Mouse (Mus musculus) gastrocnemius, postnatal 4 days (tissue): ENCODE data around the gene St6galnac6. TPM values are rescaled to one million over a fixed set of nuclear protein-coding genes. Genes with fewer than 3 reads are reported as not detected.
A peak's percentile ranks its signal among the peaks of the same experiment; 100 is the strongest.

Source experiments
- DNase-seq, 2 experiments: peaks; one replicate each; pipeline ENCODE4 v3.0.0; 2021 to 2022; ENCODE audit warnings: low spot score in 2 of 2, mixed read lengths in 2 of 2
- total RNA-seq, 2 experiments: library from RNA; stranded (reverse); gene quantifications; 2 replicates each; pipeline ENCODE4 v1.2.3; 2021

Gene St6galnac6
- total RNA-seq, 2 experiments from 2014 or later, result 57.4 to 63.6 TPM

- no peak for DNase-seq
These were observed 9.4 kb downstream of the St6galnac6 start for GRCm38 (mm10) chr2:32608778-32609435.

- peak in 1 of 2 experiments; percentile 56 for DNase-seq
These were observed 11.2 kb downstream of the St6galnac6 start for GRCm38 (mm10) chr2:32610610-32611229.

GRCm38 (mm10) chr2:32612274-32612673, 12.8 kb downstream of the St6galnac6 start:
- no peak for DNase-seq

- DNase-seq, result no peak
These were observed 17.6 kb downstream of the St6galnac6 start for GRCm38 (mm10) chr2:32617109-32617508.

GRCm38 (mm10) chr2:32617601-32618000, 18.1 kb downstream of the St6galnac6 start:
- no peak for DNase-seq

- DNase-seq, result no peak
These were observed 18.5 kb downstream of the St6galnac6 start for GRCm38 (mm10) chr2:32618051-32618450.

GRCm38 (mm10) chr2:32620682-32621516, 21.4 kb downstream of the St6galnac6 start:
- DNase-seq, result no peak

- no peak for DNase-seq
These were observed 22.0 kb downstream of the St6galnac6 start, which contains the start of gene Ak1 for GRCm38 (mm10) chr2:32621517-32621859. Gene Ak1 (plus strand): TSS chr2:32621758.

GRCm38 (mm10) chr2:32624111-32624748, 24.7 kb downstream of the St6galnac6 start:
- no peak for DNase-seq

- DNase-seq, result peak in 1 of 2 experiments; percentile 72
These were observed 25.8 kb downstream of the St6galnac6 start for GRCm38 (mm10) chr2:32625212-32625872.

- peak in 1 of 2 experiments; percentile 60 for DNase-seq
These were observed 26.6 kb downstream of the St6galnac6 start for GRCm38 (mm10) chr2:32625873-32626694.

- DNase-seq, result no peak
These were observed 27.9 kb downstream of the St6galnac6 start for GRCm38 (mm10) chr2:32627266-32628043.

- no peak for DNase-seq
These were observed 28.6 kb downstream of the St6galnac6 start for GRCm38 (mm10) chr2:32628044-32628550.

- DNase-seq, result peak in 1 of 2 experiments; percentile 66
These were observed 29.2 kb downstream of the St6galnac6 start for GRCm38 (mm10) chr2:32628729-32629128.

- DNase-seq, result no peak
These were observed 29.9 kb downstream of the St6galnac6 start for GRCm38 (mm10) chr2:32629276-32629976.

GRCm38 (mm10) chr2:32630036-32630435, 30.5 kb downstream of the St6galnac6 start:
- DNase-seq, result no peak

GRCm38 (mm10) chr2:32631046-32631445, 31.5 kb downstream of the St6galnac6 start:
- DNase-seq, result no peak

- peak in 1 of 2 experiments; percentile 80 for DNase-seq
These were observed 32.4 kb downstream of the St6galnac6 start for GRCm38 (mm10) chr2:32631737-32632394.
